Mouse (Mus musculus): ENCODE measurements around the gene Zfx.

Gene Zfx

DNA sequence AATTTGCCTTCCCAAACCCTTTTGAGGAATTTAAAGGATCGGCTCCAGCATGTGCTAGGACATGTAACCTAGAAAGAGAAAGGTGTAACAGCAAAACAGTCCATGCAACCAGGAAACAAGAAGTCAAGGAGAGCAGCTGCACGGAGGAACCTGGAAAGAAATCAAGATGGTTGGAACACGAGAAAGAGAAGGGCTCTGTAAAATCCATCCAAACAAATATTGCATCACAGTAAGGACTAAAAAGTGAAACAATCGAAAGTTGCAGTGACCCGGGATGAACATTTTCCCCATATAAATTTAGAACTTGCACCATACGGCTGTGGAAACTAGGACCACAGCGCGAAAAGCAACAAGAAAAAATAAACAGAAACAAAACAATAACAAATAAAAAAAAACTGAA, 62.8 kb downstream of the Zfx start:
- no peak for DNase-seq (ENCODE audit: low spot score)

DNA sequence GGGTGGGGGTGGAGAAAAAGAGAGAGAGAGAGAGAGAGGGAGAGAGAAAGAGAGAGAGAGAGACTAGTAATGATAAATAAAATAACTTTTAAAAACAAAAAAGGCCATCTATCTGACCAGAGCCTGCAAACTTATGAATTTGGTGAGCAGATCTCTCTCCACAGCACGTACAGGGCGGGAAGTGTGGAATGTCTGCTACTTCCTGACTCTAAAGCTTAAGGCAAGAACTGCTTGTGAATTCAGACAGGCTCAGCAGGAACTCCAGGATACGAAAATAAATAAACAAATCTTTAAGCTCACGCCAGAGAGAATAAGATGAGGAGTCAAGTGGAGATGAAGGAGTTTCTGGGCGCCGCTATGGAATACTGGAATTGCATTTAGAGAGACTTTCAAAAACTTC, 64.8 kb downstream of the Zfx start:
- no peak for DNase-seq (ENCODE audit: low spot score)

DNA sequence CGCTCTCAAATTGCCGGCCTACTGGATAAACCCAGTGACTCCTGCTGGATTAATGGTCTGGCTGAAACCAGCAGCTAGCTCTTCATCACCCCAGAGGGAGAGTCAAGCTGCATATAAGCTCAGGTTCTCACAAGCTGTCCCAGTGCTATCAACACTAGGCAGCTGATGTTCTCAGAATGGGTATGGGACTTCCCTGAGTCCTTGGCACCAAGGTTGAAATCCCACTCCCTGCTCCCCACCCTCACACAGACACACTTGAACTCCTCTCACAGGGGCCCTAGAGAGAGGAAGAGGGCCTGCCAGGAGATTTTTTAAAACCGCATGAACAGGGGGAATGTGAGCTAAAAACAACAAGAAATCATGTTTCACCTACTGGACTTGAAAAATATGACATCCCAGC, 74.5 kb downstream of the Zfx start:
- no peak for DNase-seq (ENCODE audit: low spot score)

DNA sequence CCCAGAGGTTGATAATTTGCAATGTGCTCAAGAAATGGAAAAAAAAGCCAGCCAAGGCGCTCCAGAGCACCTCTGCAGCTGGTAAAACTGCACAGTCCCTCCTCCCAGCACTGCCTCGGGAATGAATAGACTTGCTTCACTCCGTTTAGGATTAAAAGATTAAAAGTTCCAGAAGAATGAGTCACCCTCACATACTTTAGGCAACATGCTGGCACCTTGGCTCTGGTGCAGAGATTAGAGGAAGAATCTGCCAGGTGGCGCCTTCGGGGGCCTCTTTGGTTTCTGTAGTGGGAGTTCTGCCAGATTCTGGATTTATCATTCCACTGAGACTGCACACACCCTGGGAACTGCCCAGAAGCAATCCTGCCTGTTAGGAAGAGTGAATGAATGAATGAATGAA, 75.5 kb downstream of the Zfx start:
- peak; percentile 14 for DNase-seq (ENCODE audit: low spot score)

DNA sequence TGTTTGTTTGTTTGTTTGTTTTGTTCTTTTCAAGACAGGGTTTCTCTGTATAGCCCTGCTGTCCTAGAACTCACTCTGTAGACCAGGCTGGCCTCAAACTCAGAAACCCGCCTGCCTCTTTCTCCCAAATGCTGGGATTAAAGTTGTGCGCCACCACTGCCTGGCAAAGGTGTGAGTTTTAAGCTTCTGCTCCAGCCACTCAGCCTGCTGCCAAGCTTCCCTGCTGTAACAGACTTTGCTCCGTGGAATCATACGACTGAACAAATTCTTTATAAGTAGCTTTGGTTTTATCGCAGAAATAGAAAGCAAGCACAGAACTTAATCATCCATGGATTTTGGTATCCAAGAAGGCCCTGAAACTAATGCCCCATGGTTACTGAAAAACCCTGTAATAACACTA, 76.1 kb downstream of the Zfx start:
- DNase-seq (ENCODE audit: low spot score), result no peak

DNA sequence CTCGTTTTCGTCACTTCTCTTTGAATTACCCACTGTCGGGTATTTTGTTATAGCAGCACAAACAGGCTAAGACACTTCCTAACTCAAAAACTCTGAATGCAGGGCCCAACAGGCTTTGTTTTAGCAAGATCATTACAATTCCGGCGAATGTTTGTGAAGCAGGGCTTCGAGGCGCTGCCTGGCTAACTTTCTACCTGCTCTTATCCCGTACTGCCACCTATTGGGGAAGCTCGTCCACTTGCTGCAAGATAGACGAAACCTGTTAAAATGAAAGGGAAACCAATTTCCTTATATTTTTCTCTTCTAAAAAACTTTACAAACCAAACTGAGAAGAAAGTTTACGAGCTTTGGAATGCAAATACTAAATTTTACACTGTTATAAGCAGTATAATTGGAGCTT, 90.6 kb downstream of the Zfx start:
- peak; percentile 22 for DNase-seq (ENCODE audit: low spot score)

DNA sequence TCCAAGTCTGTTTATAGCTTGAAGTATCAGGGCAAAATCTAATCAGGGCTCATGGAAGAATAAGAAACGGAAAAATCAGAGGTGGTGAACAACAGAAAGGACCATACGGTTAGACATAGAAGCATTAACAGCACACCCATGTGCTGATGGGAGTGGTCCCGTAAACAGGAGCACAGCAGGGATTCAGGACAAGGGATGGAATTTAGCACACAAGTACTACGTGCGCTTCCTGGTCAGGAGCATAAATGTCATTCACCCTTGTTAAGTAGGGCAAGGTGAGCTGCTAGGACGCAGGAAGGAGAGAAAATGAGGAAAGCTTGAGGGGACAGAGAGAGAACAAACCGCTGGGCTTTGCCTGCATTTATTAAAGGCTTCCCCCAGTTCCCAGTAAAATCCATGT, 93.4 kb downstream of the Zfx start:
- DNase-seq (ENCODE audit: low spot score), result no peak
